Mouse (Mus musculus) cerebellum, postnatal 36 days (tissue): Measurements from ENCODE around the gene Armc8.

Experiments used
- DNase-seq, 2 experiments: peaks; one replicate each; pipeline ENCODE4 v3.0.0; 2021 to 2022; ENCODE audit warnings: mixed read lengths in 2 of 2

Gene Armc8

GRCm38 (mm10) chr9:99499336-99499735 lies 69.4 kb downstream of the Armc8 start:
- no peak for DNase-seq

DNA sequence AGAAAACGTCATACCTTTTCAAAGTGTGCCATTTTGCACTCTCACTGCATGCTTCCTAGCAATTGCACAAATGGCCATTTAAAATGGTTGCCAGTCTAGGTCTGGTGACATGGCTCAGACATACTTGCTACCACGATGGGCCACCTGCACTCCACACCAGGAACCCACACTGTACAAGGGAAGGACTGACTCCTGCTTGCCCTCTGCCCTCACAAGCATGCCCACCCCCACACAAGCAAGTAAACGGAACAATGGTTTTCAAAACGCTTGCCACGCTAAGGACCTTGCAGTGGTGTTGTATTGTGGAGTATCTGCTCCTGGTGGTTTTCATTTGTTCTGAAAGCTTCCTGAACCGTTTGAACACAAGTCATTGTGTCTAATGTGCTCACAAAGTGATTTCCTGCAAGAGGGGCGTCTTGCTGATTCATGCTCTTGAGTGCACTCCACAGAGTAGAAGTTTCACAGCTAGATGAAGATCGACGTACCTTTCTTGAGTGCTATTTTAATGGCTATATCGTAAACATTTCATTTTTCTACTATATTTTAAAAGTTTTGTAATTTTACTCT lies 76.0 kb downstream of the Armc8 start:
- no peak for DNase-seq

GRCm38 (mm10) chr9:99491050-99491449 lies 77.6 kb downstream of the Armc8 start:
- DNase-seq = no peak

GRCm38 (mm10) chr9:99487841-99488240 lies 80.9 kb downstream of the Armc8 start:
- DNase-seq = no peak

GRCm38 (mm10) chr9:99487126-99487695 lies 81.5 kb downstream of the Armc8 start:
- DNase-seq = no peak

DNA sequence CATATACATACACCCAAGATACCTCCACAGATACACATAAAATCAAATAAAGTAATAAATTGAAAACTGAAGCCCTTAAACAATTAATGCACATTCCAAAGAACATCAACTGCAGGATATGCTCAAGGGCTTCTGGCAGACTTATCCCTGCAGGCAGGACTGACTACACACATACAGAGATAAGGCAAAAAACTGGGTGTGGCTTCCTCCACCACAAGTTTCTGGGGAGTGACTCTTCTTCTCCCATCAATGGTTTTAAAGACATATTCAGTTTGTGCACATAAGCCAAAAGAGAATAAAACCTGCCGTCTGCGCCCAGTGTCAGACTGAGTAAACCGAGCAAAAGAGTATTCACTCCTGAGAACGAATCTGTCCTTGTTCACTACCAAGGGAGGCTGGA lies 83.6 kb downstream of the Armc8 start:
- no peak for DNase-seq

GRCm38 (mm10) chr9:99484632-99485031 lies 84.1 kb downstream of the Armc8 start:
- no peak for DNase-seq

GRCm38 (mm10) chr9:99483191-99483590 lies 85.5 kb downstream of the Armc8 start:
- no peak for DNase-seq

- peak; percentile 61 to 74 for DNase-seq
These were observed 87.9 kb downstream of the Armc8 start for GRCm38 (mm10) chr9:99480764-99481163.

- DNase-seq = peak; percentile 37 to 49
These were observed 89.5 kb downstream of the Armc8 start for GRCm38 (mm10) chr9:99479181-99479711.

- no peak for DNase-seq
These were observed 97.4 kb downstream of the Armc8 start for GRCm38 (mm10) chr9:99471334-99471733.

GRCm38 (mm10) chr9:99470347-99471092 lies 98.2 kb downstream of the Armc8 start:
- peak in 1 of 2 experiments; percentile 17 for DNase-seq

GRCm38 (mm10) chr9:99469681-99470273 lies 98.9 kb downstream of the Armc8 start:
- DNase-seq = no peak

- no peak for DNase-seq
These were observed 100.1 kb downstream of the Armc8 start for GRCm38 (mm10) chr9:99468572-99468971.

DNA sequence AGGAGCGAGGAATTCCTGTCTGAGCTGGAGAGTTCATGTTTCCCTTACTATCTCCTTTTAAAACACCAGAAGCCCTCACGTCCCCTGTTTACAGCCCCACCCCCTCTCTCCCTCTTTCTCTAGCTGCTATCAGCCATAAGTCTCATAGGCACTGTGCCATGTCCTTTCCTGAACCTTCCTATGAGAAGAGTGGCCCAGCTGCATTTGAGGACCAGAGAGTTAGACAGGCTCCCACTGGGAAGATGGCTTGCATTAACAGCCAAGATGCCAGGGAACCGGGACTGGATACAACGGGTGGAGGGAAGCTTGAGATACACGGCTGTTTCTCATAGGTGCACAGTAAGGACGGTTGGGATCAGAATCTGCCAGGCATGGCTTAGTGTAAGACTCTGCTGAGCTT lies 103.8 kb downstream of the Armc8 start:
- no peak for DNase-seq

GRCm38 (mm10) chr9:99459730-99460129 lies 109.0 kb downstream of the Armc8 start:
- DNase-seq = no peak

- DNase-seq = peak; percentile 65 to 69
These were observed 110.0 kb downstream of the Armc8 start for GRCm38 (mm10) chr9:99458529-99459208.

DNA sequence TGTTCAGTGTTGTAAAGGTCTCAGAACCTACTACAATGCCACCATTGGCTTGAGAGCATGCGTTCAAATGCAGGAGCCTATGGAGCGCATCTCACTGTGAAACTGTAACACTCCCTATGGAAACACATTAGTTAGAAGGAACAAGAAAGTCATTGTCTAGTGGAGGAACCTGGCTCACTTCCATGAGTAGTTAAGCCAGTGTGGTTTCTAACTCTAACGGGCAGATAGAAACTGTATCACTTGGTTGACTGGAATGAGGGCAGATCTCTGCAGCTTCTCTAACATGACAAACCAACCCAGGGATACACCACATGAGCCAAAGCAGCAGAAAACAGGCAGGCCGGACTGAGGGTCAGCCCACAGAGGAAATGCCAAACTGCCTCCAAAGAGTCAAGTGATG lies 114.5 kb downstream of the Armc8 start:
- no peak for DNase-seq

DNA sequence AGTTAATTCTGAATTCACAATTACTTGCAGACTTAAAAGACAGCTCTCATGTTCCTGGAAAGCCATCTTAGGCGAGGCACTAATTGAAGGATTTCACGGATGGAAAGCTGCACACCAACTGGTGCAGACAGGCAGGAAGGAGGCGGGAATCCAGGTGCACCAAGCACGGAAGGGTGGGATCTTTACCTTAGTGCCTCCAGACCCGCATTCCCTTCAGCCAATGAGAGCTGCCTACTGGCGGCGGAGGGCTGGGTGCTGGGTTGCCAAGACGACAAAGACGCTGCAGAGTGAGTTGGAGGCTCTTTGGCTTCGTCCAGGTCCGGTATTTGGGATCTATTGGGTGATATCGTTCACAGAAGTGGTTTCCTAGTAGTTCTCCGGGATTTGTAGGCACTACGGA lies 117.5 kb downstream of the Armc8 start, which contains the start of gene Nme9:
Gene Nme9, plus strand, starts transcription at position 315 of the 400 bp plus-strand sequence.
- DNase-seq = no peak

- no peak for DNase-seq
These were observed 118.6 kb downstream of the Armc8 start for GRCm38 (mm10) chr9:99449886-99450647.

DNA sequence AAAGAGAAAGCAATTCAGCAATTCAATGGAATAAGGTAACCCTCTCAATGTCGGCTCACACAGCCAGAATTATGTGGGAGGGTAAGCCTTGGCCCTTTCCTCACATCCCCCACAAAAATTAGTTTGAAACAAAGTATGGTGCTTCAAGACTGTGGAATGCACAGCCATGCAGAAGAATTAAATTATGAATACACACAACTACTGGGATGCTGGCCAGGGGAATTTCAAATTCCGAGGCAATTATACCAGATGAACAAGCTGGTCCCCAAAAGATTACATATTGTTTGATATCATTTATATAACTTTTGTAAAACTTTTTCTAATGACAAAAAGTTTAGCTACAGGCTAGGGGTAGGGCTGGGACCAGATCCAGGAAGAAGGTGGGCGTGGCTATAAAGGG lies 121.4 kb downstream of the Armc8 start:
- no peak for DNase-seq

DNA sequence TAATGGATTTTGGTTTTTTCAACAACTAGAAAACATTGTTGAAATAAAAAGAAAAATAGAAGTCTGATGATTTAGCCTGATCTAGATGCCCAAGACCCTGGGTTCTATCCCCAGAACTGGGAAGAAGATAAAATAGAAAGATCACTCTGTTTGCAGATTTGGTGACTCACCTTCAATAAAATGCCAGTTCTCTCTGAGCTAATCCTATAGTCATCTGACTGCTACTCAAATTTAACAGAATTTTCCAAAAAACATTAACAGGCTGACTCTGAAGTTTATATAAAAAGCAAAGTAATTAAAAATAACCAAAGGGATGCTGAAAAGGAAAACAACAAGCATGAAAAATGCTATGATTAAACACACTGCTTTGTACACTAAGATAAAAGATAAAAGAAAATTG lies 122.4 kb downstream of the Armc8 start:
- DNase-seq = no peak
